Mouse (Mus musculus) liver, postnatal 0 days (tissue): Measurements from ENCODE around the gene Jagn1. TPM values are rescaled to one million over a fixed set of nuclear protein-coding genes. Genes with fewer than 3 reads are reported as not detected.
A peak's percentile ranks its signal among the peaks of the same experiment; 100 is the strongest.

Source experiments
- ATAC-seq: fragments of 200-750 bp; cut with Nextera tagmentation; 2 replicates; pipeline ENCODE4 v1.8.0; 2017; ENCODE audit warnings: mild to moderate bottlenecking, moderate library complexity
- DNase-seq: peaks from one replicate; pipeline ENCODE4 v3.0.0-alpha.2; 2016
- H3K27ac ChIP-seq: fragments of 300-500 bp; sonication (generic); 2 replicates; pipeline ENCODE4 v1.5.1; 2014; ENCODE audit warnings: antibody characterized with exemption, moderate library complexity, mild to moderate bottlenecking, low read depth
- H3K27me3 ChIP-seq: fragments of 300-500 bp; sonication (generic); 2 replicates; pipeline ENCODE4 v1.6.1; 2014; ENCODE audit warnings: low read length, control low read depth, mixed read lengths; ENCODE audit not compliant: insufficient read depth
- H3K36me3 ChIP-seq: fragments of 300-500 bp; sonication (generic); replicated peaks from 2 replicates; pipeline ENCODE4 v1.6.1; 2014; ENCODE audit warnings: mild to moderate bottlenecking, control low read depth, low read length, moderate library complexity, mixed read lengths; ENCODE audit not compliant: insufficient read depth
- H3K4me1 ChIP-seq: fragments of 300-500 bp; sonication (generic); 2 replicates; pipeline ENCODE4 v1.6.1; 2014; ENCODE audit warnings: antibody characterized with exemption, mild to moderate bottlenecking, control low read depth; ENCODE audit not compliant: insufficient read depth
- H3K4me2 ChIP-seq: fragments of 300-500 bp; sonication (generic); 2 replicates; pipeline ENCODE4 v1.6.1; 2014; ENCODE audit warnings: low read depth, mild to moderate bottlenecking, low read length, moderate library complexity, mixed read lengths
- H3K4me3 ChIP-seq: fragments of 300-500 bp; sonication (generic); 2 replicates; pipeline ENCODE4 v1.5.1; 2014; ENCODE audit warnings: low read depth, low read length
- H3K9ac ChIP-seq: fragments of 300-500 bp; sonication (generic); replicated peaks from 2 replicates; pipeline ENCODE4 v1.6.1; 2014; ENCODE audit warnings: mild to moderate bottlenecking, moderate library complexity
- H3K9me3 ChIP-seq: fragments of 300-500 bp; sonication (generic); 2 replicates; pipeline ENCODE4 v1.6.1; 2016; ENCODE audit warnings: mild to moderate bottlenecking, control low read depth, low read length, mixed read lengths
- CTCF ChIP-seq: sonication (generic); IDR thresholded peaks from 2 replicates; pipeline ENCODE4 v1.5.1; 2016; ENCODE audit warnings: antibody characterized with exemption, low read depth
- EP300 ChIP-seq: IDR thresholded peaks from 2 replicates; pipeline ENCODE4 v1.6.1; 2016; ENCODE audit warnings: antibody characterized with exemption, low read depth, mild to moderate bottlenecking
- WGBS: fragments of 180-500 bp; shearing (Covaris S2); extraction: QIAGEN DNeasy Blood & Tissue Kit; methylation state at CpG from one replicate; pipeline ENCODE4 v1.1.7; 2014; ENCODE audit not compliant: insufficient replicate concordance; 5-methylcytosine and 5-hydroxymethylcytosine counted together
- polyA plus RNA-seq: library from polyadenylated mRNA; unstranded; fragments of >200 nt; fragmentation: Nextera tagmentation; extraction: Ambion mirVana; gene quantifications from 2 replicates; pipeline ENCODE4 v1.2.1, GENCODE M21; 2015

Jagn1 gene
- polyA plus RNA-seq, 1 experiment from 2014 or later = 49.2 TPM

- Histone ChIP-seq H3K9me3 (no peaks in the 10 kb centered on the region), H3K27ac (no peak overlapping the region), H3K27me3 (0 out of 2 replicates have a peak, but pooled peaks cover 6% of the 10 kb centered on the region), H3K36me3 (no peaks in the 10 kb centered on the region), H3K4me1 (peaks cover 15% of the 10 kb centered on the region), H3K4me3 (no peak overlapping the region), H3K9ac (no peak overlapping the region), H3K4me2 (no peak overlapping the region)
- DNase-seq (no peak), ATAC-seq (no peak)
- 67% methylated on average over 6 of the region's 6 CpGs for WGBS
- TF ChIP-seq CTCF (no peak), EP300 (no peak)
Measured at GRCm38 (mm10) chr6:113473715-113474114, 31.3 kb downstream of the Jagn1 start.

- Histone ChIP-seq H3K36me3 (no peaks in the 10 kb centered on the region), H3K27me3 (no peaks in the 10 kb centered on the region), H3K9ac (no peak overlapping the region), H3K27ac (no peak overlapping the region), H3K4me2 (no peak overlapping the region), H3K4me1 (peaks cover 8% of the 10 kb centered on the region), H3K9me3 (no peaks in the 10 kb centered on the region), H3K4me3 (no peak overlapping the region)
- WGBS = 44% methylated on average over 7 of the region's 7 CpGs
- DNase-seq (no peak), ATAC-seq (no peak)
- TF ChIP-seq EP300 = no peak
- TF ChIP-seq CTCF = no peak
Measured at GRCm38 (mm10) chr6:113477353-113477752, 35.0 kb downstream of the Jagn1 start.

- TF ChIP-seq CTCF = no peak
- TF ChIP-seq EP300 = no peak
- Histone ChIP-seq H3K9ac (no peak overlapping the region), H3K27me3 (no peaks in the 10 kb centered on the region), H3K4me3 (no peak overlapping the region), H3K9me3 (no peaks in the 10 kb centered on the region), H3K4me1 (peaks cover 18% of the 10 kb centered on the region), H3K4me2 (no peak overlapping the region), H3K36me3 (no peaks in the 10 kb centered on the region), H3K27ac (no peak overlapping the region)
- DNase-seq = no peak
- 67% methylated on average over 10 of the region's 10 CpGs for WGBS
- ATAC-seq = no peak
Measured at GRCm38 (mm10) chr6:113478906-113479305, 36.5 kb downstream of the Jagn1 start.

- no peak overlapping the region for H3K4me3 ChIP-seq
- no peak overlapping the region for H3K9ac ChIP-seq
- H3K4me1 ChIP-seq = peaks cover 21% of the 10 kb centered on the region
- 78% methylated on average over 18 of the region's 18 CpGs for WGBS
- H3K27me3 ChIP-seq = no peaks in the 10 kb centered on the region
- ATAC-seq (no peak), DNase-seq (no peak)
- TF ChIP-seq EP300 = no peak
- TF ChIP-seq CTCF = no peak
- no peaks in the 10 kb centered on the region for H3K36me3 ChIP-seq
- H3K27ac ChIP-seq = no peak overlapping the region
- no peak overlapping the region for H3K4me2 ChIP-seq
- no peaks in the 10 kb centered on the region for H3K9me3 ChIP-seq
Measured at GRCm38 (mm10) chr6:113480555-113481373, 38.4 kb downstream of the Jagn1 start.

- no peaks in the 10 kb centered on the region for H3K36me3 ChIP-seq
- no peaks in the 10 kb centered on the region for H3K27me3 ChIP-seq
- no peaks in the 10 kb centered on the region for H3K9me3 ChIP-seq
- WGBS = 1% methylated on average over 65 of the region's 65 CpGs
- peak overlapping the region; percentile 87 for H3K27ac ChIP-seq
- H3K9ac ChIP-seq = peak overlapping the region; percentile 68
- peak overlapping the region; percentile 98 for H3K4me2 ChIP-seq
- peak; percentile 49 for DNase-seq
- peak overlapping the region; percentile 66 for H3K4me3 ChIP-seq
- peak; percentile 25; the same call in 1 of the 2 replicates for TF ChIP-seq CTCF
- TF ChIP-seq EP300 = no peak
- peak; percentile 41 for ATAC-seq
- peaks cover 26% of the 10 kb centered on the region for H3K4me1 ChIP-seq
Measured at GRCm38 (mm10) chr6:113482477-113483099, 40.2 kb downstream of the Jagn1 start.

GRCm38 (mm10) chr6:113483100-113483615 lies 40.8 kb downstream of the Jagn1 start, which contains the start of gene Creld1:
Gene Creld1 (plus strand): TSS chr6:113483297.
- WGBS = under 1% methylated on average over 26 of the region's 26 CpGs
- TF ChIP-seq EP300 = no peak
- TF ChIP-seq CTCF = no peak
- Histone ChIP-seq H3K4me1 (peaks cover 26% of the 10 kb centered on the region), H3K9ac (peak within 1 kb of the TSS; percentile 73), H3K4me2 (peak within 1 kb of the TSS; percentile 98), H3K4me3 (peak within 1 kb of the TSS; percentile 66), H3K27ac (peak within 1 kb of the TSS; percentile 87), H3K36me3 (0 out of 2 replicates have a peak, but pooled peaks cover under 1% of the 10 kb centered on the region), H3K27me3 (no peaks in the 10 kb centered on the region), H3K9me3 (no peaks in the 10 kb centered on the region)
- DNase-seq (peak; percentile 94), ATAC-seq (peak; percentile 95)
